In genomic region chr3:88156817-88157216, GRCm38 (mm10) we compare ENCODE assay signal across 17 mouse cellular contexts.
"Had no signal": no experiment of that assay in that cellular context is flagged by ENCODE, and none has a peak within 500 bp of the region (broad histone marks: within the 10 kb centered on the region; RNA-seq: fewer than 3 reads in every experiment).

No protein-coding gene starts in this region.

- DNase-seq: lung, embryonic 14.5 days; lung, postnatal 10 days; lung, postnatal 4 days; midbrain, embryonic 14.5 days; retina, postnatal 1 day; right cerebral cortex, adult 18-20 months; right cerebral cortex, postnatal 25 days; right cerebral cortex, postnatal 4 days; spleen, adult 18-20 months; thymus, adult 18-20 months; thymus, postnatal 14 days; thymus, postnatal 36 days had no signal

- H3K4me3 ChIP-seq: midbrain, embryonic 10.5 days; midbrain, embryonic 12.5 days; myocyte; neural tube, embryonic 13.5 days; neural tube, embryonic 15.5 days had no signal

- H3K27ac ChIP-seq: midbrain, embryonic 10.5 days; neural tube, embryonic 15.5 days had no signal
